Mouse (Mus musculus) brown adipose tissue, adult 24 weeks (tissue): ENCODE measurements around the gene Jaml. TPM values are rescaled to one million over a fixed set of nuclear protein-coding genes. Genes with fewer than 3 reads are reported as not detected.

Source experiments
- H3K27ac ChIP-seq: fragments of 200-500 bp; replicated peaks from 2 replicates; pipeline ENCODE4 v1.5.1; 2012; ENCODE audit warnings: low read depth, mild to moderate bottlenecking, low read length
- H3K4me1 ChIP-seq: fragments of 200-500 bp; 2 replicates; pipeline ENCODE4 v1.6.1; 2012; ENCODE audit warnings: low read length, mixed read lengths; ENCODE audit not compliant: control insufficient read depth, insufficient read depth, insufficient read length
- H3K4me3 ChIP-seq: fragments of 200-500 bp; 2 replicates; pipeline ENCODE4 v1.5.1; 2012; ENCODE audit warnings: low read depth, mild to moderate bottlenecking, low read length, moderate library complexity; ENCODE audit not compliant: insufficient read depth
- polyA plus RNA-seq: library from polyadenylated mRNA; stranded (reverse); fragments of >200 nt; gene quantifications from 2 replicates; pipeline ENCODE4 v1.2.4, GENCODE M21; 2012; ENCODE audit not compliant: missing spikeins, insufficient read depth, insufficient read length

Jaml gene
- polyA plus RNA-seq, 1 experiment = not detected

- H3K4me3 ChIP-seq = no peak overlapping the region
- H3K27ac ChIP-seq = no peak overlapping the region
- H3K4me1 ChIP-seq = no peaks in the 10 kb centered on the region; the same call in 1 of the 2 replicates
Measured at GRCm38 (mm10) chr9:45098426-45098825, 19.4 kb downstream of the Jaml start.

- no peak overlapping the region for H3K27ac ChIP-seq
- H3K4me1 ChIP-seq = no peaks in the 10 kb centered on the region
- no peak overlapping the region for H3K4me3 ChIP-seq
Measured at GRCm38 (mm10) chr9:45102528-45102927, 23.5 kb downstream of the Jaml start.

- Histone ChIP-seq H3K27ac (no peak overlapping the region), H3K4me3 (no peak overlapping the region), H3K4me1 (no peaks in the 10 kb centered on the region)
Measured at GRCm38 (mm10) chr9:45103211-45103979, 24.4 kb downstream of the Jaml start.

- H3K27ac ChIP-seq = no peak overlapping the region
- no peaks in the 10 kb centered on the region for H3K4me1 ChIP-seq
- H3K4me3 ChIP-seq = no peak overlapping the region
Measured at GRCm38 (mm10) chr9:45105596-45106374, 26.8 kb downstream of the Jaml start.

- no peak overlapping the region for H3K27ac ChIP-seq
- H3K4me3 ChIP-seq = no peak overlapping the region
- H3K4me1 ChIP-seq = no peaks in the 10 kb centered on the region
Measured at GRCm38 (mm10) chr9:45115706-45116105, 36.7 kb downstream of the Jaml start.

- Histone ChIP-seq H3K4me1 (no peaks in the 10 kb centered on the region), H3K4me3 (no peak overlapping the region), H3K27ac (no peak overlapping the region)
Measured at GRCm38 (mm10) chr9:45116819-45117218, 37.8 kb downstream of the Jaml start.

GRCm38 (mm10) chr9:45117741-45118431 lies 38.9 kb downstream of the Jaml start, which contains the start of gene Scn2b:
Scn2b (plus strand) TSS chr9:45117782.
- no peak within 1 kb of the TSS for H3K4me3 ChIP-seq
- H3K4me1 ChIP-seq = no peaks in the 10 kb centered on the region
- H3K27ac ChIP-seq = no peak within 1 kb of the TSS

GRCm38 (mm10) chr9:45118552-45118951 lies 39.6 kb downstream of the Jaml start:
- Histone ChIP-seq H3K4me3 (no peak overlapping the region), H3K4me1 (no peaks in the 10 kb centered on the region), H3K27ac (no peak overlapping the region)

GRCm38 (mm10) chr9:45119316-45119953 lies 40.5 kb downstream of the Jaml start:
- Histone ChIP-seq H3K4me3 (no peak overlapping the region), H3K4me1 (no peaks in the 10 kb centered on the region), H3K27ac (no peak overlapping the region)

GRCm38 (mm10) chr9:45119954-45120530 lies 41.1 kb downstream of the Jaml start:
- no peak overlapping the region for H3K27ac ChIP-seq
- H3K4me1 ChIP-seq = no peaks in the 10 kb centered on the region
- no peak overlapping the region for H3K4me3 ChIP-seq

- H3K27ac ChIP-seq = no peak overlapping the region
- no peak overlapping the region for H3K4me3 ChIP-seq
- H3K4me1 ChIP-seq = no peaks in the 10 kb centered on the region
Measured at GRCm38 (mm10) chr9:45120567-45120966, 41.6 kb downstream of the Jaml start.

GRCm38 (mm10) chr9:45121001-45121400 lies 42.0 kb downstream of the Jaml start:
- no peaks in the 10 kb centered on the region for H3K4me1 ChIP-seq
- no peak overlapping the region for H3K27ac ChIP-seq
- H3K4me3 ChIP-seq = no peak overlapping the region

- no peak overlapping the region for H3K4me3 ChIP-seq
Measured at GRCm38 (mm10) chr9:45121769-45122168, 42.8 kb downstream of the Jaml start.

GRCm38 (mm10) chr9:45122209-45122761 lies 43.3 kb downstream of the Jaml start:
- Histone ChIP-seq H3K4me1 (no peaks in the 10 kb centered on the region), H3K27ac (no peak overlapping the region), H3K4me3 (no peak overlapping the region)

More at GRCm38 (mm10) chr9:45121769-45122168, 42.8 kb downstream of the Jaml start:
- no peaks in the 10 kb centered on the region for H3K4me1 ChIP-seq
- no peak overlapping the region for H3K27ac ChIP-seq
